Mouse (Mus musculus): Measurements from ENCODE around the gene Six5.

- no peak for TF ChIP-seq POLR2A (IDR thresholded peaks at IDR 0.05; ENCODE audit: low read depth, low read length)
- no peak for TF ChIP-seq CTCF (IDR thresholded peaks at IDR 0.05; ENCODE audit: extremely low read depth, insufficient read depth, insufficient read length, insufficient replicate concordance)
These were observed 43.2 kb upstream of the Six5 start for GRCm38 (mm10) chr7:19051161-19051560.

Data from spleen, adult 2 months (tissue).